Mouse (Mus musculus): ENCODE measurements around the gene Tmem150b. TPM values are rescaled to one million over a fixed set of nuclear protein-coding genes. Genes with fewer than 3 reads are reported as not detected.

The Tmem150b gene
- polyA plus RNA-seq, 1 experiment from 2014 or later = 2.2 TPM

DNA sequence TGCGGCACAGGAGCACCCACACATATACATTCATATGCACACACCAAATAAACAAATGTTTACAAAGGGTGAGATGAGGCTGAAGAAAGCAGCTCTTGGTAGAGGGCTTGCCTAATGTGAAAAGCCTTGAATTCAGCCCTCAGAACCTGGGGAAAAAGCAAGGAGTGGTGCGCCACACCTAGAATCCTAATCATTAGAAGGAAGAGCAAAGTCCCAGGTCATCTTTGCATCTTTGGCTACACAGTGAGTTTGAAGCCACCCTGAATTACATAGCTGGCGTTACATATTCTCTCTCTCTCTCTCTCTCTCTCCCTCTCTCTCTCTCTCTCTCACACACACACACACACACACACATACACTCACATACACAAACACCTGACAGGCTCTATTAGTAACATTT is 5.8 kb downstream of the Tmem150b start:
- Histone ChIP-seq H3K4me1 (replicated peaks; ENCODE audit: control insufficient read depth, insufficient read depth) (no peaks in the 10 kb centered on the region), H3K36me3 (ENCODE audit: control insufficient read depth, insufficient read depth, low read length) (no peaks in the 10 kb centered on the region), H3K27ac (replicated peaks) (no peak overlapping the region), H3K9me3 (ENCODE audit: control insufficient read depth, low read length) (no peaks in the 10 kb centered on the region), H3K4me3 (ENCODE audit: low read depth, low read length) (no peak overlapping the region), H3K27me3 (ENCODE audit: control insufficient read depth, insufficient read depth, low read length) (no peaks in the 10 kb centered on the region), H3K4me2 (replicated peaks; ENCODE audit: low read depth) (no peak overlapping the region), H3K9ac (ENCODE audit: low read length) (no peak overlapping the region)
- no peak for DNase-seq (ENCODE audit: low spot score)
- TF ChIP-seq CTCF (IDR thresholded peaks at IDR 0.05; ENCODE audit: low read depth) (no peak), EP300 (optimal IDR thresholded peaks at IDR 0.05) (no peak)
- 88% methylated on average over 3 of the region's 3 CpGs for WGBS
- ATAC-seq (ENCODE audit: low FRiP score, low TSS enrichment) = no peak

DNA sequence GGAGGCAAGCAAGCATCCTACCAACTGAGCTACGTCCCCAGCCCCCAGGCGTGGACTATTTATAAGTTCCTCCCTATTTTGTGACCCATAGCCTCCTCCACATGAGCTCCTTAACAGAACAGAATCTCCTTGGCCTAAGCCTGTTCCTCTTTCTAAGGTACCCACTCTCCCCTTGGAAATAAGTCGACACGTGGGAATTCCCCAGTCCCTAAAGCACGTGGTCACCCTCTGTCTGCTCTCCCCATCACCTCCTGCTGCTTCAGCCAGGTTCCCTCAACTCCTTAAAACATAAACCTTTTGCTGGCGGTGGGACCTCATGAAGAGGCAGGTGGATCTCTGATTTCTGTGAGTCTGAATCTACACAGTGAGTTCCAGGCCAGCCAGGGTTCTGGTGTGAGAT is 8.1 kb downstream of the Tmem150b start:
- Histone ChIP-seq H3K9me3 (ENCODE audit: control insufficient read depth, low read length) (no peaks in the 10 kb centered on the region), H3K9ac (ENCODE audit: low read length) (no peak overlapping the region), H3K27me3 (ENCODE audit: control insufficient read depth, insufficient read depth, low read length) (no peaks in the 10 kb centered on the region), H3K4me3 (ENCODE audit: low read depth, low read length) (no peak overlapping the region), H3K4me1 (replicated peaks; ENCODE audit: control insufficient read depth, insufficient read depth) (no peaks in the 10 kb centered on the region), H3K4me2 (replicated peaks; ENCODE audit: low read depth) (no peak overlapping the region), H3K27ac (replicated peaks) (no peak overlapping the region), H3K36me3 (ENCODE audit: control insufficient read depth, insufficient read depth, low read length) (no peaks in the 10 kb centered on the region)
- DNase-seq (ENCODE audit: low spot score) (no peak), ATAC-seq (ENCODE audit: low FRiP score, low TSS enrichment) (no peak)
- TF ChIP-seq EP300 (optimal IDR thresholded peaks at IDR 0.05) (no peak), CTCF (IDR thresholded peaks at IDR 0.05; ENCODE audit: low read depth) (no peak)
- 71% methylated on average over 6 of the region's 6 CpGs for WGBS

DNA sequence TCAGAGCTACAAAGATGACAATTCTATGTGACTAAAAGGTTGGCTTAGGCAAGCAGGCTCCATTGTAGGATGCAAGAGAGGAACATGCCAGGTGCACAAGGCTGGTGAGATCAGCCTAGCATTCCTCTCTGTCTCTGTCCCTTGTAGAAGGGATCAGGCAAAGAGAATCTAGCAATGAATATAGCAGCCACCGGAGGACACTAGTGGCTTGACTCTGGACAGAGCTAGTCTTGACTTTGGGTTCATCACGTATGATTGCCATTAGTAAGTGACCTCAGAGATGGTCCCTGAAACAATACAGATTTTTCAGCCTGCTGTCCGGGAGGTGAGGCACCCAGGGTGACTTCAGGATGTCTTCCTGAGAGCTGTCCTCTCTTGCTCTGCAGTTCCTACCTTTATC is 12.5 kb downstream of the Tmem150b start:
- Histone ChIP-seq H3K4me1 (replicated peaks; ENCODE audit: control insufficient read depth, insufficient read depth) (no peaks in the 10 kb centered on the region), H3K9ac (ENCODE audit: low read length) (no peak overlapping the region), H3K4me3 (ENCODE audit: low read depth, low read length) (no peak overlapping the region), H3K27me3 (ENCODE audit: control insufficient read depth, insufficient read depth, low read length) (no peaks in the 10 kb centered on the region), H3K36me3 (ENCODE audit: control insufficient read depth, insufficient read depth, low read length) (peaks cover 7% of the 10 kb centered on the region; the same call in 1 of the 2 replicates), H3K9me3 (ENCODE audit: control insufficient read depth, low read length) (no peaks in the 10 kb centered on the region), H3K27ac (replicated peaks) (no peak overlapping the region), H3K4me2 (replicated peaks; ENCODE audit: low read depth) (no peak overlapping the region)
- ATAC-seq (ENCODE audit: low FRiP score, low TSS enrichment) (no peak), DNase-seq (ENCODE audit: low spot score) (no peak)
- TF ChIP-seq EP300 (optimal IDR thresholded peaks at IDR 0.05) = no peak
- TF ChIP-seq CTCF (IDR thresholded peaks at IDR 0.05; ENCODE audit: low read depth) = peak; percentile 57
- WGBS = 77% methylated on average over 3 of the region's 3 CpGs

DNA sequence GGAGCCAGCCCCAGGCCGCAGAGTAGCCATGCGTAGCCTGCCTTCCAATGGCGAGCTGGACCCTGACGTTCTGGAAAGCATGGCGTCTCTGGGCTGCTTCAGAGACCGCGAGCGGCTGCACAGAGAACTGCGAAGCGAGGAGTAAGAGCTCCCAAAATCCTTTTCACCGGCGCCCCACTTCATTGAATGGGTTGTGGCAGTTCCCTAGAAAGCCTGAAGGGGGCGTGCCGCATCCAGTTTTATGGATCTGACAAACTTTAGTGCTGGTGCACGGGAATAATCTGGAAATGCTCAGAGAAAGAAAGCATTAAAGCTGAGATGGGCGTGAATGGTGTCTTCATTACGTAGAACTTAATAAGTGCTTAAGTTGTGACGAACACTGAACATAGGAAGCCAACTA is 20.0 kb downstream of the Tmem150b start:
- Histone ChIP-seq H3K27ac (replicated peaks) (no peak overlapping the region), H3K4me1 (replicated peaks; ENCODE audit: control insufficient read depth, insufficient read depth) (no peaks in the 10 kb centered on the region), H3K9me3 (ENCODE audit: control insufficient read depth, low read length) (no peaks in the 10 kb centered on the region), H3K4me3 (ENCODE audit: low read depth, low read length) (no peak overlapping the region), H3K27me3 (ENCODE audit: control insufficient read depth, insufficient read depth, low read length) (no peaks in the 10 kb centered on the region), H3K36me3 (ENCODE audit: control insufficient read depth, insufficient read depth, low read length) (peaks cover 4% of the 10 kb centered on the region; the same call in 1 of the 2 replicates), H3K4me2 (replicated peaks; ENCODE audit: low read depth) (no peak overlapping the region), H3K9ac (ENCODE audit: low read length) (no peak overlapping the region)
- DNase-seq (ENCODE audit: low spot score) (peak; percentile 59), ATAC-seq (ENCODE audit: low FRiP score, low TSS enrichment) (no peak)
- 51% methylated on average over 18 of the region's 18 CpGs for WGBS
- no peak for TF ChIP-seq EP300 (optimal IDR thresholded peaks at IDR 0.05)
- TF ChIP-seq CTCF (IDR thresholded peaks at IDR 0.05; ENCODE audit: low read depth) = peak; percentile 75

DNA sequence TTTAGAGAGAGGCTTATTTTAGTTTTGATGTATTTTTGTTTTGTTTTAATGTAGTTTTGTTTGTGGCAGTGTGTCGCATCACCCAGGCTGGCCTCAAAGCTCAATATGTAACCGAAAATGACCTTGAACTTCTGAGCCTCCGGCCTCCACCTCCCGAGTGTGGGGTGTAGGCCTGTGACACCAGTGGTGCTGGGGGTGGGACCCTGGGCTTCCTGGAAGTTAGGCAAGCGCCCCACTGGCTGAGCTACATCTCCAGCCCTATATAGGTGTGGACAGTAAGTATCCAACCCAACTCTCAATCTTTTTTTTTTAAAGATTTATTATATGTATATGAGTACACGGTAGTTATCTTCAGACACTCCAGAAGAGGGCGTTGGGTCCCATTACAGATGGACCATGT is 21.9 kb downstream of the Tmem150b start:
- ATAC-seq (ENCODE audit: low FRiP score, low TSS enrichment) (no peak), DNase-seq (ENCODE audit: low spot score) (no peak)
- H3K27me3 ChIP-seq (ENCODE audit: control insufficient read depth, insufficient read depth, low read length) = no peaks in the 10 kb centered on the region
- no peak overlapping the region for H3K9ac ChIP-seq (ENCODE audit: low read length)
- H3K4me1 ChIP-seq (replicated peaks; ENCODE audit: control insufficient read depth, insufficient read depth) = no peaks in the 10 kb centered on the region
- H3K36me3 ChIP-seq (ENCODE audit: control insufficient read depth, insufficient read depth, low read length) = no peaks in the 10 kb centered on the region; the same call in 1 of the 2 replicates
- no peak overlapping the region for H3K27ac ChIP-seq (replicated peaks)
- TF ChIP-seq EP300 (optimal IDR thresholded peaks at IDR 0.05) = no peak
- no peak for TF ChIP-seq CTCF (IDR thresholded peaks at IDR 0.05; ENCODE audit: low read depth)
- H3K4me3 ChIP-seq (ENCODE audit: low read depth, low read length) = no peak overlapping the region
- WGBS = 95% methylated on average over 7 of the region's 7 CpGs
- no peak overlapping the region for H3K4me2 ChIP-seq (replicated peaks; ENCODE audit: low read depth)
- no peaks in the 10 kb centered on the region for H3K9me3 ChIP-seq (ENCODE audit: control insufficient read depth, low read length)

DNA sequence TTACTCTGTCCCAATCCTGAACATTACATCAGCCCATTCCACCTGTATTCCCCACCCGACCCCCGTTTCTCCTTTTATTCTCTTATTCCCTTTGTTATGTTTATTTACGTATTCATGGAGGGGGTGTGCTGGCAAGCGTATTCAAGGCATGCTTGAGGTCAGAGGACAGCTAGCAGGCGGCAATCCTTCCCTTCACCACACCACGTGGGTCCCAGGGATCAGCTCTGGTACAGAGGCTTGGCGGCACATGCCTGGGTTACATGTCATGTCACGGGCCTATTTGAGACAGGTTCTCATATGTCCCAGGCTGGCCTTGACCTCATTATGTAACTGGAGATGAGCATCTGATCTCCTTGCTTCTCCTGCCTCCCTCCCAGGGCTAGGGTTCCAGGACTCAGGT is 22.7 kb downstream of the Tmem150b start:
- H3K36me3 ChIP-seq (ENCODE audit: control insufficient read depth, insufficient read depth, low read length) = no peaks in the 10 kb centered on the region; the same call in 1 of the 2 replicates

More for the DNA sequence above, 22.7 kb downstream of the Tmem150b start:
- H3K27ac ChIP-seq (replicated peaks) = no peak overlapping the region
- no peak for ATAC-seq (ENCODE audit: low FRiP score, low TSS enrichment)
- H3K27me3 ChIP-seq (ENCODE audit: control insufficient read depth, insufficient read depth, low read length) = no peaks in the 10 kb centered on the region
- H3K4me3 ChIP-seq (ENCODE audit: low read depth, low read length) = no peak overlapping the region
- H3K4me2 ChIP-seq (replicated peaks; ENCODE audit: low read depth) = no peak overlapping the region
- DNase-seq (ENCODE audit: low spot score) = no peak
- no peaks in the 10 kb centered on the region for H3K9me3 ChIP-seq (ENCODE audit: control insufficient read depth, low read length)
- no peaks in the 10 kb centered on the region for H3K4me1 ChIP-seq (replicated peaks; ENCODE audit: control insufficient read depth, insufficient read depth)
- TF ChIP-seq EP300 (optimal IDR thresholded peaks at IDR 0.05) (no peak), CTCF (IDR thresholded peaks at IDR 0.05; ENCODE audit: low read depth) (no peak)
- H3K9ac ChIP-seq (ENCODE audit: low read length) = no peak overlapping the region
- WGBS = 57% methylated on average over 8 of the region's 8 CpGs
